Mouse (Mus musculus): ENCODE results near the gene Syn2.

The Syn2 gene

DNA sequence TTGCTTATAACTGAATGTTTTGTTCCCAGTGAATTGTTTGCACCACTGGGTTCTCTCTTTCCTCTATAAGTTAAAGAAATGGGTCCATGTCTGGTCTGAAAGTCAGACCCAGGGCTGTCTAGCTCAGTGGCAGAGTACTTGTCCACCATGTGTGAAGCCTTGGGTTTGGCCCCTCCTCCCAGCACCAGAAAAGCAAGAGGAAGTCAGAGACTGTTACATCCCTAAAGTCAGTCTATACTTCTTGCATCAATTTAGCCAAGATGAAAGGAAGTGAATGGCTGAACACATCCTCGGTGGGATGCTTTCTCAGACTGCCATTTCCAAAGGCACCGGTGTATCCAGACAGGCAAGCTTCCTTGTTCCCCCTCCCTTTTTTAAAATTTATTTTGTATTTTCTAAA, 156.4 kb downstream of the Syn2 start:
- no peak for DNase-seq (ENCODE audit: low read depth, low spot score)

DNA sequence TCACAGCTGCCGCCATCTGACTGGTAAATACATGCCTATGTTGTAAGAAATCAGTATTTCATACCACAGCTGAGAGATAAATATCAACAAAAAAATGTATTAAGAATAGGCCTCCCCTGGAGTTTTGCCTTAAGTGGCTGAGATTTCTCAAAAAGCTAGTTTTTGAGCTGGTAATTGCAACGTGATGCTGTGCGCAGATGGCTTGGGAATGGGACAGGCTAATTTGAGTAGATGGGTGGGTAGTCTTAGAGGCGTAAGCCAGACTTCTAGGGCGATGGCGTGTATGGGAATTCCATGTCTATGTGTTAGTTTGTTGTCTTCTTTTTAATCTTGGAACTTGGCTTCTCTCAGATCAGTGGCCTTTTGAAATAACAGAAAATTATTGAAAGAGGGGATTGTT, 157.1 kb downstream of the Syn2 start:
- DNase-seq (ENCODE audit: low read depth, low spot score), result no peak

DNA sequence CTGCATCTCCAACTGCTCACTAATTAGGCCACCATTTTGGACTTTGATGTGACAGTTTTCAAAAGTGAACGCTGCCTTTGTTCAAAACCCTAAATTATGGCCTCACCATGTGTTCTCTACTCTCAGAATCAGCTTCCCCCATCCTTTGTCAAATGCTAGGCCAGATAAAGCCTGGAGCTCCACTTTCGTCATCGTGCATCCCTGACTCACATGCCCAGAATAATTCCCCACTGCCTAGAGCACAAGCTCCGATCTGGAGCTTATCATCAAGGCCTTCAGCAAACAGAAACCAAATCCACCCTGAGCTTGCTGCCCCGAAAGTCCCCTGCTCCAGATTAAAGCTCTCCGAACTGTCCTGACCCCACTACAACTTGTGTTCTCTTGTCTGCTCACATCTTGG, 157.9 kb downstream of the Syn2 start:
- no peak for DNase-seq (ENCODE audit: low read depth, low spot score)

DNA sequence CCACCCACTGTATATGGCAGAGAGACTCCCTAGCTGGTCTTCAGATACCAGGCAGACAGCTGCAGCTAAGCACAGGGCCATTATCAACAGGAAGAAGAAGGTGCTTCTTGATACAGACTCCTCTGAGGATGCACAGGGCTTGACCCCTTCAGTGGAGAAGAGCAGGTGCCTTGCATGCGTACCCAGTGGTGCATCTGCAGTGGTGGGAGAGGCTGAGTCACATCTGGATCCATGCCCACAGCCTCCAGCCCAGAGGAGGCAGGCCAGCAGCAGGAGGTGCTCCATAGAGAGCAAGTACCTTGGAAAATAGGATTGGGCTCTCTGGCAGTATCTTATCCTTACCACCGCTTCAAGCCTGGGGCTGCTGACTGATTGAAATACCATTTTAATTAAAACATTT, 159.2 kb downstream of the Syn2 start:
- no peak for DNase-seq (ENCODE audit: low read depth, low spot score)

DNA sequence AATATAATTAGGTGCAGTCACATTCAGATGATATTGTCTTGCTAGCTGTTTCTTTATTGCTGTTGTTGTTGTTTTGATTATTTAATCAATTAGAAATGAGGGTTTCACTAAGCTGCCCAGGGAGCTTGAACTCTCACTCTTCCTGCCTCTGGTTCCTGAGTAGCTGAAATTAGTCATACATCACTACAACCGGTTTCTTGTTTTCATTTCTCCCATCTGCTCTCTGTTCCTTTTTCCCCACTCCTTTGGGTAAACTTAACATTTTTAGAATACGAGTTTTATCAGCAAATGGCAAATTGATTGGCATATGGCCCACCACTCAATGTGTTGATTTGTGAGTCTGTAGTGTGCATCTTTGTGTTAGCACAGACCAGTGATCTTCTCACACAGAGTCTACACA, 172.4 kb downstream of the Syn2 start:
- DNase-seq (ENCODE audit: low read depth, low spot score), result no peak

DNA sequence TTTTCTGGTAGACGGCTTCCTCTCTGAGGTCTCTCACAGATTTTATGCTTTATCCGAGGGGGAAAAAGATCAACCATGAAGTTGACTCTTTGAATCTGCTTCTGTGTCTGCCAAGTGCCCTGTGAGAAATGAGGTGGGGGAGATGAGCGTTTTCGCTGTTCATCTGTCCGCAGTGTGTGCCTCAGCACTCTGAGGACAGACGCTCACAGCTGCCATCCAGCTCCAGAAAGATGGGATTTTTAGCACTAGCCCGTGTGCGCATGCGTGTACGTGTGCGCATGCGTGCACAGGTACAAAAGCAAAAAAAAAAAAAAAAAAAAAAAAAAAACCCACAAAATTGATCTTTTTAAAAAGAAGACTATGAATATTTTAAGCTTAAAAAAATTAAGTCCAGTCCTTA, 178.1 kb downstream of the Syn2 start:
- no peak for DNase-seq (ENCODE audit: low read depth, low spot score)

DNA sequence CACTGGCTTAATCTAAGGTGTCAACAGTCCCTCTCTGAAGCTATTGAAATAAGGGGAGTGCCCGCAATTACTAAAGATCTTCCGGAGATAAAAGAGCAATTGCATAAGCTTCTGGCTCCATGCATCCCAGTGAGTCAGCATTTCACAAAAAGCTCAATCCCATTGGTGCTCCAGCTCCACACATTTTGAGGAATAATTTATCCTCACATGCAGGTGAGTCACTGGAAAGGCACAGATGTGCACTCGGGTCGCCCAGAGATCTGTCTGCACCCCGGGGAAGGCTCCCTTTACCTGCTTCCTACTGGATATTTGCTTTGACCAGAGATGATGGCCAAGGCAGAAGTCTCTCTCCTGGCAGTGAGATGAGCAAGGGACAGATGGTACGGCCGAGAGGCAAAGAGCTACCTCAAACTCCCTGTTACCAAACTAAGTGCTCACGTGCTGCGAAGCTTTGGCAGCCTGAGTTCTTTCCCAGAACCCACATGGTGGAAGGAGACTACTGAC, 178.6 kb downstream of the Syn2 start:
- DNase-seq (ENCODE audit: low read depth, low spot score), result no peak

DNA sequence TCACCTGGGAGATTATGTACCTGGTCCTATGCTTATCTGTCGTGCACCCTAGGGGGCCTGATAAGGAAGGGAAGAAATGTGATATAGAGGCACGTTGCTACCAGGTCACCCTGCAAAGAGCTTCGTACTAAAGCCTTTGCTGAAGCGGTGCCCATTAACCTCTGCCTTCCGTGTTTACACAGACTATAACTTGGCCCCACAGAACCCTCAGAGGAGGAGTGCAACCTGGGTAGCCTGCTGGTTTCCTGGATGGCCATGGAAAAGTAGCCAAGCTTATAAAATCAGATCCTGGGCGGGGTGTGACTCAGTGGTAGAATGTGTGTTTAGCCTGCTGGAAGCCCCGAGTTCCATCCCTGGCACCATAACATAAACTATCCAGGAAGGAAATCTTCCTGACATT, 179.2 kb downstream of the Syn2 start:
- DNase-seq (ENCODE audit: low read depth, low spot score), result no peak

DNA sequence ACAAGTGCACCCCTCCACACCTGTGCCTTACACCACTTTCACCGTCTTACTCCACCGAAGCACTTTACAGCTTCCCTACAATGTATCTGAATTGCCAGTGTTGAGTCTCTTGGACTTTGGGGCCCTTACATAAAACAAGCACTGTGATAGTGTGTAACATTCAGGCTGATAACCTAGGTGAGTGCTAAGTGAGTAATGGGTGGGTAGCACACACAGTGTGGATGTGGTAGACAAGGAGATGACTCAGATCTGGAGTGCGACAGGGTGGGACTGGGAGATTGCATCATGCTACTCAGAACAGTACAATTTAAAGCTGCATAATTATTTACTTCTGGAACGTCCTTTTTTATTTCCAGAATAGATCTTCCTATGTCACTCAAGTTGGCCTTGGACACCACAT, 181.1 kb downstream of the Syn2 start:
- no peak for DNase-seq (ENCODE audit: low read depth, low spot score)

DNA sequence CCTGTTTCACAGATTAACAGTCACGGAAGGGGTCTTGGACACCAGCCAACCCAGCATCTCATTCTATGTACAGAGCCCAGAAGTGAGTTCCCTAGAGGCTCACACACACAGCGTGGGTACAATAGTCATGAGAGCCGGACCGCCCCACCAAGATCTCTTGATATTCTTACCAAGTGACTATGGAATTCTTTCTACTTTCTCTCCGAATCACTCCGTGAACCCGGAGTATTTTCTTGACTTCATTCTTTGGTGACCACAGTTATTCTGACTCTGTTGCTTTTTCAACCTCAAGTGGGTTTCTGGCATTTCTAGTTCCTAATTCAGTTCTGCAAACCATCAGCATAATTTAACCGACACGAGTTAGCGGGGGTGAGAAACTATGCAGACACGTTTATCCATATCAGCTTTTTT, 182.1 kb downstream of the Syn2 start:
- DNase-seq (ENCODE audit: low read depth, low spot score), result no peak

DNA sequence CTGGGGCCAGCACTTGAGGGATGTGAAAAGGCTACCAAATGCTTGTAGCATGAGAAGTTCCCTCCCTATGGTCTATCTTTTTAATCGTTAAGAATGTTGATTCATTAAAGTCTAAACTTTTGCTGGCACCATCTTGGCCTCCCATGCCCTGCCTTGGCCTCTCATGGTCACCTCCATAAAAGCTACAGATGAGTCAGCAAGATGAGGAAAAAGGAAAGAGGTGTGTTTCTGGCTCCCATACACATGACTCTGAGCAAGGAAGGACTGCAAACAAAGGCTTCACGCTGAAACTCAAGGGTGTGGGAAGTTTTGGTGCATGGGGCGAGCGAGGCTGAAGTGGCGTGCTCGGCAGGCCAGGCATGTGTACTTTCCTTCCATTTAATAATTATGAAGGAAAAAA, 184.1 kb downstream of the Syn2 start:
- no peak for DNase-seq (ENCODE audit: low read depth, low spot score)

DNA sequence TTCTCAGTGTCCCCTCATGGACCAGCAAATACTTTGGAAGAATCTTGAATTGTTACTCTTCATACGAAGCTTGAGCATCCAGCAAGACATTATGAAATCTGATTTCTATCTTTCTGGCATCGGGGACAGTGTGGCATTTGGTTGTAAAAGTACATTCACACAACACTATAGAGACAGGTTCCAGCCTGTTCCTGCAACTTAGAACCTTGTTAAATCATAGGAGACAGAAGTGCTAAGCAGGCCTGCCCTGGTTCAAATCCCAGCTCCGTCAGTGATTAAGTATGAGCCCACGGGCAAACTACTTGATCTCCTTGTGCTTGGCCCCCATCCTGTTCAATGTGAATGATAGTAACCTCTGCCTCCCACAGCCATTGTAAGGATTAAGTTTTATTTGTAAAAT, 185.0 kb downstream of the Syn2 start:
- no peak for DNase-seq (ENCODE audit: low read depth, low spot score)

DNA sequence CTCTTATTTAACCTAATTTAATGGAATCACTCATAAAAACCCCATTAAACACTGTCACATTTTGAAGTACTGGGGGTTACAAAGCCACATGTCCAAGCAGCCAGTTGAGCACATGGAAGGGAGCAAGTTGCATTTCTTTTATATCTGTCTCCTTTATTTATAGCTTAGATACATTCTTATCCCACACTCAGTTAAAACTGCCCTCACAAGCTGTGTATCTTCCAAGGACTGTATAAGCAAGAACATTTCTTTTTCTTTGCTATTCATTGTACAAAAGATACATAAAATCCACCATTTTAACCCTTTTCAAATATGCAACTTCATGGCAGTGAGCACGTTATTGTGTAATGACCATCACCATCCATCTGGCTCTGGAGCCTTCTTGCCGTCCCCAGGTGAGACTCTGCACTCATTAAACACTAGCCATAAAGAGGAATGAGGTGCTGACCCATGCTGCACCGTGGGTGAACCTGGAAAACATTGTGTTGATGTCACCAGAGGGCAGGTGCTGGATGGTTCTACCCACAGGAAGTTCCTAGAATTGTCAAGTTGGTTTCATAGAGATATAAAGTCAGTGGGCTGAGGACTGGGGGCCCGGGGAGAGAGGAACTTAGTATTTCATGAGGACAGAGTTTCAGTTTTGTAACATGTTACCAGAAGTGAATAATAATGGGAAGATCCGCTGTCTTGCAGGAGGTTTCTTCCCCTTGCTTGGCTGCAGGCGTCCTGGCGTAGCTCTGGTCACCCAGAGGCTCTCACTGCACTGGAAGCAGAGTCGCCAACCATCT, 186.4 kb downstream of the Syn2 start:
- no peak for DNase-seq (ENCODE audit: low read depth, low spot score)

DNA sequence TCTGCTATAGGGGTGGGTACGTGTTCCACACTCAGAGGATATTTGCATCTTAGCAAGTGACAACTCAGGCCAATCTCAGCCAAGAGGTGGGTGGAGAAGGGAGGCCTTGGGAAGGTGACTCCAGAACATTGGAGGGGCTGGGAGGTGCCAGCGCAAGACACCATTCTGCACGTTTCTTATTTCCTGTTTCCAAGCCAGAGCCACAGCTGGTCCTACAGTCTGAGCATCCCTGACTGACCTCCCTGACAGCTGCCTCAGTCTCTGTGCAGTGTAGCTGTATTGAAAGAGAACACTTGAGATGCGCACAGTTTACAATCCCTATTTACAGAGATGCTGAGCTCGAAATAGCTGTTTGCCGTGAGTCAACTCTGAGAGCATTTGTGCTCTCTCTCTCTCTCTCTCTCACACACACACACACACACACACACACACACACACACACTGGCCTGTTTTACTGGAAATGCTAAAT, 187.2 kb downstream of the Syn2 start:
- no peak for DNase-seq (ENCODE audit: low read depth, low spot score)

DNA sequence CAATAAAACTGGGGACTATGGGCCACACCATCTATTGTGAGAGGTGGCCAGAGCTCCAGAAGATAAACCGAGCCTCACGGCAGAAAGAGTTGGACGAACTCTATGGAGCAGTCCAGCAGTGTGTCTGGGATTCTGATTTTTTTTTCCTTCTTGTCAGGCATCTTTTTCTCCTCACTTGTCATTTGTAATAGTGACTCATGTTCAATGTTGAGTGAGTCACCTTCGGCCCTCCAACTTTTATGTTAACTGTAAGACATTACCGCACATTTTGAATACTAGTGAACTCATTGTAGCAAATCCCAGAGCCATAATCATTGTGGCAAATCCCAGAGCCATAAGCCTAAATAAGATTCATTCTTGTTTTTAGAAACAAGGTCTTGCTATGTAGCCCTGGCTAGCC, 188.3 kb downstream of the Syn2 start:
- no peak for DNase-seq (ENCODE audit: low read depth, low spot score)

DNA sequence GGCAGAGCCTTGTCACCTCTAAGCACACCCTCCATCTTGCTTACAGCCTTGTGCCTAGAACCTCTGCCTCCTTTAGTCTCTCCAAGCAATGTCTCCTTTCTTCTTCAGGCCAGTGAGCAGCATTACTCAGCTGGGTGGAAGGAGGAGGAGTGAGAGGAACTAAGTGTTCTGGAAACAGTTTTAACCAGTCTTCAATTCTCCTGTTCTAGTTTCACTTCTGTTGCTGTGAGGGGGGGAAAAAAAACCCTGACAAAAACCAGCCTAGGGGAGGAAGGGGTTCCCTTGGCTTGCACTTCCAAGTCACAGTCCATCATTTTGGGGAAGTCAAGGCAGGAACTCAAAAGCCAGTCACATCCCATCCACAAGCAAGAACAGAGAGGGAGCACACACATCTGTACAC, 196.3 kb downstream of the Syn2 start:
- DNase-seq (ENCODE audit: low read depth, low spot score), result no peak
